Mouse (Mus musculus) frontal cortex, postnatal 14 days (tissue): Measurements from ENCODE around the gene Cat.

ENCODE experiments used
- DNase-seq, 2 experiments: peaks; one replicate each; pipeline ENCODE4 v3.0.0; 2022; ENCODE audit warnings: low spot score in 2 of 2

Cat gene

GRCm38 (mm10) chr2:103484617-103485401 is at the start of gene Cat:
TSS of gene Cat (minus strand) at chr2:103485160.
- peak; percentile 94 to 96 for DNase-seq

- DNase-seq = no peak
Measured at GRCm38 (mm10) chr2:103525596-103525995, 40.6 kb upstream of the Cat start.

GRCm38 (mm10) chr2:103516472-103516871 is 31.5 kb upstream of the Cat start:
- DNase-seq = no peak

- no peak for DNase-seq
Measured at GRCm38 (mm10) chr2:103515513-103516180, 30.7 kb upstream of the Cat start.

GRCm38 (mm10) chr2:103512066-103512795 is 27.3 kb upstream of the Cat start:
- no peak for DNase-seq

GRCm38 (mm10) chr2:103511631-103512030 is 26.7 kb upstream of the Cat start:
- DNase-seq = no peak

GRCm38 (mm10) chr2:103511042-103511441 is 26.1 kb upstream of the Cat start:
- no peak for DNase-seq

GRCm38 (mm10) chr2:103507651-103508050 is 22.7 kb upstream of the Cat start:
- no peak for DNase-seq

- DNase-seq = no peak
Measured at GRCm38 (mm10) chr2:103505956-103506355, 21.0 kb upstream of the Cat start.

- no peak for DNase-seq
Measured at GRCm38 (mm10) chr2:103504463-103504862, 19.5 kb upstream of the Cat start.

- DNase-seq = no peak
Measured at GRCm38 (mm10) chr2:103500769-103501168, 15.8 kb upstream of the Cat start.

- DNase-seq = no peak
Measured at GRCm38 (mm10) chr2:103495633-103496418, 10.9 kb upstream of the Cat start.

GRCm38 (mm10) chr2:103493827-103494226 is 8.9 kb upstream of the Cat start:
- no peak for DNase-seq

GRCm38 (mm10) chr2:103492526-103492925 is 7.6 kb upstream of the Cat start:
- no peak for DNase-seq

- no peak for DNase-seq
Measured at GRCm38 (mm10) chr2:103483986-103484520, 907 bp downstream of the Cat start.

- DNase-seq = no peak
Measured at GRCm38 (mm10) chr2:103483289-103483985, 1.5 kb downstream of the Cat start.

GRCm38 (mm10) chr2:103481314-103482231 is 3.4 kb downstream of the Cat start:
- no peak for DNase-seq

- DNase-seq = no peak
Measured at GRCm38 (mm10) chr2:103480871-103481270, 4.1 kb downstream of the Cat start.

- DNase-seq = no peak
Measured at GRCm38 (mm10) chr2:103480240-103480639, 4.7 kb downstream of the Cat start.

- DNase-seq = no peak
Measured at GRCm38 (mm10) chr2:103478326-103478725, 6.6 kb downstream of the Cat start.
